Mouse (Mus musculus): ENCODE data around the gene Pgm5.
"Not testable (repeated sequence)": the region's sequence is repeated elsewhere in the genome, so short reads cannot be mapped to it uniquely, and the experiment has no call there.

- not testable (repeated sequence) for TF ChIP-seq CTCF (IDR thresholded peaks at IDR 0.05; ENCODE audit: extremely low read depth, insufficient read depth, insufficient read length, insufficient replicate concordance); POLR2A (IDR thresholded peaks at IDR 0.05; ENCODE audit: low read depth, low read length)
Measured at GRCm38 (mm10) chr19:24703168-24703567, 158.5 kb downstream of the Pgm5 start.
